Mouse (Mus musculus): ENCODE data around the gene Mrps23. TPM values are rescaled to one million over a fixed set of nuclear protein-coding genes. Genes with fewer than 3 reads are reported as not detected.

The Mrps23 gene
- polyA plus RNA-seq, 2 experiments: 60.2 to 63.5 TPM

GRCm38 (mm10) chr11:88260463-88260862 lies 56.3 kb downstream of the Mrps23 start:
- no peak overlapping the region for H3K4me2 ChIP-seq (replicated peaks; ENCODE audit: low read depth, low read length, severe bottlenecking)
- TF ChIP-seq POLR2A (IDR thresholded peaks at IDR 0.05; ENCODE audit: borderline replicate concordance, extremely low read depth, insufficient read depth, insufficient read length): no peak
- DNase-seq (ENCODE audit: low spot score): no peak
- no peaks in the 10 kb centered on the region for H3K36me3 ChIP-seq (ENCODE audit: control insufficient read depth, insufficient read depth, low read length)
- no peak overlapping the region for H3K4me3 ChIP-seq (replicated peaks; ENCODE audit: low read length)
- WGBS: 44% methylated on average over 7 of the region's 7 CpGs
- H3K27ac ChIP-seq (replicated peaks; ENCODE audit: low read depth, low read length): no peak overlapping the region
- H3K27me3 ChIP-seq (ENCODE audit: control insufficient read depth, insufficient read depth, low read length): no peaks in the 10 kb centered on the region
- ATAC-seq (ENCODE audit: low FRiP score, low read depth): no peak
- H3K9me3 ChIP-seq (ENCODE audit: control insufficient read depth, low read length): no peaks in the 10 kb centered on the region
- H3K4me1 ChIP-seq (ENCODE audit: control insufficient read depth, insufficient read depth, low read length): no peaks in the 10 kb centered on the region
- H3K9ac ChIP-seq (ENCODE audit: low read depth, low read length, severe bottlenecking): no peak overlapping the region

Other genes starting within 250 kb of the Mrps23 start
- gene Dynll2, start 216.9 kb upstream of the Mrps23 start, polyA plus RNA-seq (2012; rRNA removed): 71.7 and 84.3 TPM in 2 replicates
- 12.8 and 13.7 TPM in 2 replicates for gene Dynll2, start 216.9 kb upstream of the Mrps23 start, polyA plus RNA-seq (2014; fragmentation: Nextera tagmentation; extraction: Ambion mirVana)
- gene Srsf1, start 157.0 kb upstream of the Mrps23 start, polyA plus RNA-seq (2012; rRNA removed): 524 and 556 TPM in 2 replicates
- gene Srsf1, start 157.0 kb upstream of the Mrps23 start, polyA plus RNA-seq (2014; fragmentation: Nextera tagmentation; extraction: Ambion mirVana): 338 and 354 TPM in 2 replicates
- gene Vezf1, start 136.1 kb upstream of the Mrps23 start, polyA plus RNA-seq (2012; rRNA removed): 35.3 and 38.9 TPM in 2 replicates
- 42.7 and 44.1 TPM in 2 replicates for gene Vezf1, start 136.1 kb upstream of the Mrps23 start, polyA plus RNA-seq (2014; fragmentation: Nextera tagmentation; extraction: Ambion mirVana)
- gene Cuedc1, start 106.3 kb upstream of the Mrps23 start, polyA plus RNA-seq (2012; rRNA removed): 40.6 and 44.5 TPM in 2 replicates
- 20.9 and 25.5 TPM in 2 replicates for gene Cuedc1, start 106.3 kb upstream of the Mrps23 start, polyA plus RNA-seq (2014; fragmentation: Nextera tagmentation; extraction: Ambion mirVana)
- 0.08 and 0.10 TPM in 2 replicates for gene Ccdc182, start 89.7 kb downstream of the Mrps23 start, polyA plus RNA-seq (2012; rRNA removed)
- not detected in 2 replicates for gene Ccdc182, start 89.7 kb downstream of the Mrps23 start, polyA plus RNA-seq (2014; fragmentation: Nextera tagmentation; extraction: Ambion mirVana)

Measured in limb, embryonic 14.5 days (tissue).